Mouse (Mus musculus): Measurements from ENCODE around the gene Bcl7c.
A peak's percentile ranks its signal among the peaks of the same experiment; 100 is the strongest.
"Not testable (repeated sequence)": the region's sequence is repeated elsewhere in the genome, so short reads cannot be mapped to it uniquely, and the experiment has no call there.

Gene Bcl7c

GRCm38 (mm10) chr7:127708207-127709078 is at the start of gene Bcl7c:
Gene Bcl7c (minus strand): TSS chr7:127708933.
- peak; percentile 88 for DNase-seq

- no peak for DNase-seq
These were observed 45.0 kb upstream of the Bcl7c start for GRCm38 (mm10) chr7:127753741-127754140.

- DNase-seq, result no peak
These were observed 44.4 kb upstream of the Bcl7c start for GRCm38 (mm10) chr7:127753158-127753557.

- peak; percentile 56 for DNase-seq
These were observed 43.3 kb upstream of the Bcl7c start for GRCm38 (mm10) chr7:127752069-127752468.

- DNase-seq, result no peak
These were observed 42.9 kb upstream of the Bcl7c start for GRCm38 (mm10) chr7:127751619-127752018.

- peak; percentile 70 for DNase-seq
These were observed 41.7 kb upstream of the Bcl7c start for GRCm38 (mm10) chr7:127750131-127751127.

- DNase-seq, result no peak
These were observed 39.5 kb upstream of the Bcl7c start for GRCm38 (mm10) chr7:127748235-127748560.

- peak; percentile 68 for DNase-seq
These were observed 39.0 kb upstream of the Bcl7c start for GRCm38 (mm10) chr7:127747559-127748234.

GRCm38 (mm10) chr7:127746494-127747491 is 38.1 kb upstream of the Bcl7c start:
- peak; percentile 81 for DNase-seq

- peak; percentile 99 for DNase-seq
These were observed 37.1 kb upstream of the Bcl7c start for GRCm38 (mm10) chr7:127745652-127746493.

GRCm38 (mm10) chr7:127745251-127745651 is 36.5 kb upstream of the Bcl7c start:
- DNase-seq, result peak; percentile 96

- DNase-seq, result peak; percentile 79
These were observed 35.8 kb upstream of the Bcl7c start, which contains the start of gene Fbxl19 for GRCm38 (mm10) chr7:127744366-127745045. Gene Fbxl19 (plus strand): TSS chr7:127744543.

- not testable (repeated sequence) for DNase-seq
These were observed 23.3 kb upstream of the Bcl7c start, which contains the start of gene Ctf2 for GRCm38 (mm10) chr7:127732066-127732465. Gene Ctf2 (minus strand): TSS chr7:127732166.

GRCm38 (mm10) chr7:127730170-127730569 is 21.4 kb upstream of the Bcl7c start:
- no peak for DNase-seq

GRCm38 (mm10) chr7:127727898-127728297 is 19.2 kb upstream of the Bcl7c start:
- DNase-seq, result no peak

- DNase-seq, result no peak
These were observed 17.2 kb upstream of the Bcl7c start for GRCm38 (mm10) chr7:127725924-127726323.

GRCm38 (mm10) chr7:127725490-127725889 is 16.8 kb upstream of the Bcl7c start:
- no peak for DNase-seq

GRCm38 (mm10) chr7:127719258-127719657 is 10.5 kb upstream of the Bcl7c start:
- DNase-seq, result peak; percentile 28

- DNase-seq, result no peak
These were observed 9.6 kb upstream of the Bcl7c start for GRCm38 (mm10) chr7:127718339-127718738.

- peak; percentile 81 for DNase-seq
These were observed 8.3 kb upstream of the Bcl7c start for GRCm38 (mm10) chr7:127716992-127717391.
